Mouse (Mus musculus) ES-Bruce4 (cell line): ENCODE measurements around the gene Zscan26. TPM values are rescaled to one million over a fixed set of nuclear protein-coding genes. Genes with fewer than 3 reads are reported as not detected.

Source experiments
- H3K27ac ChIP-seq: 2 replicates; pipeline ENCODE4 v1.5.1; 2012; ENCODE audit warnings: low read length, inconsistent platforms; ENCODE audit not compliant: insufficient read depth
- H3K27me3 ChIP-seq: 2 replicates; pipeline ENCODE4 v1.6.1; 2012; ENCODE audit warnings: mild to moderate bottlenecking, low read length, inconsistent platforms; ENCODE audit not compliant: control insufficient read depth, poor library complexity, insufficient read depth, severe bottlenecking
- H3K36me3 ChIP-seq: 2 replicates; pipeline ENCODE4 v1.6.1; 2012; ENCODE audit warnings: inconsistent platforms, mild to moderate bottlenecking, low read length, moderate library complexity; ENCODE audit not compliant: control insufficient read depth, poor library complexity, insufficient read depth, severe bottlenecking
- H3K4me1 ChIP-seq: one replicate; pipeline ENCODE4 v1.8.1; 2011; ENCODE audit warnings: low read length; ENCODE audit not compliant: control insufficient read depth, insufficient read depth
- H3K4me3 ChIP-seq: 2 replicates; pipeline ENCODE4 v1.5.1; 2011; ENCODE audit warnings: low read depth, mild to moderate bottlenecking, low read length
- H3K9ac ChIP-seq: 2 replicates; pipeline ENCODE4 v1.6.1; 2012; ENCODE audit warnings: low read depth, mild to moderate bottlenecking, inconsistent platforms; ENCODE audit not compliant: poor library complexity, severe bottlenecking
- H3K9me3 ChIP-seq: replicated peaks from 2 replicates; pipeline ENCODE4 v1.6.1; 2012; ENCODE audit warnings: mild to moderate bottlenecking, low read length, inconsistent platforms; ENCODE audit not compliant: control insufficient read depth, poor library complexity, insufficient read depth, severe bottlenecking
- CTCF ChIP-seq: IDR thresholded peaks from one replicate; pipeline ENCODE4 v1.8.1; 2011; ENCODE audit warnings: low read depth, low read length
- EP300 ChIP-seq: IDR thresholded peaks from 2 replicates; pipeline ENCODE4 v1.6.1; 2011; ENCODE audit warnings: low read depth, low read length; ENCODE audit not compliant: insufficient read depth
- POLR2A ChIP-seq: IDR thresholded peaks from one replicate; pipeline ENCODE4 v1.8.1; 2011; ENCODE audit warnings: low read length; ENCODE audit not compliant: insufficient read depth
- polyA plus RNA-seq: library from polyadenylated mRNA; stranded (reverse); fragments of >200 nt; gene quantifications from 2 replicates; pipeline ENCODE4 v1.2.4, GENCODE M21; 2011; ENCODE audit warnings: low read depth; ENCODE audit not compliant: missing spikeins, insufficient read depth, insufficient read length

The Zscan26 gene
- polyA plus RNA-seq, 1 experiment: 42.6 TPM

DNA sequence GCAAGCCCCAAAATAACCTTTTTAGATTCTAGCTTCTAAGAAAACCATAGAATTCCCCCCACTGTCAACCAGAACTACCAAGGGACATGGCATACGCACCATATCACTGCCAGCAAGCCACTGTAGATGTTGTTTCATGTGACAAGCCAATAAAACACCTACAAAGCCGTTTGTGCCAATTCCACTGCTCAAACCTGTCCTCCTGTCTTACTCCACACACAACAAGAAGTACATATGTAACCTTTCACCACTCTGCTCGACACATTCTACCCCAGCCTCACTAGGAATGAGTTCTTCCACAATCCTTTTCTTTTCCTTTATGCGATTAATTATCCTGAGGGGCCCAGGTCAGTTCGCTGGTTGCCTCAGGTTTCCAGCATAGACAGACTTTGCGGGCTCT, 57.9 kb downstream of the Zscan26 start:
- Histone ChIP-seq H3K4me1 (no peaks in the 10 kb centered on the region), H3K27ac (no peak overlapping the region), H3K9ac (no peak overlapping the region), H3K4me3 (no peak overlapping the region), H3K9me3 (no peaks in the 10 kb centered on the region), H3K36me3 (peaks cover 28% of the 10 kb centered on the region), H3K27me3 (no peaks in the 10 kb centered on the region)
- TF ChIP-seq POLR2A: no peak

DNA sequence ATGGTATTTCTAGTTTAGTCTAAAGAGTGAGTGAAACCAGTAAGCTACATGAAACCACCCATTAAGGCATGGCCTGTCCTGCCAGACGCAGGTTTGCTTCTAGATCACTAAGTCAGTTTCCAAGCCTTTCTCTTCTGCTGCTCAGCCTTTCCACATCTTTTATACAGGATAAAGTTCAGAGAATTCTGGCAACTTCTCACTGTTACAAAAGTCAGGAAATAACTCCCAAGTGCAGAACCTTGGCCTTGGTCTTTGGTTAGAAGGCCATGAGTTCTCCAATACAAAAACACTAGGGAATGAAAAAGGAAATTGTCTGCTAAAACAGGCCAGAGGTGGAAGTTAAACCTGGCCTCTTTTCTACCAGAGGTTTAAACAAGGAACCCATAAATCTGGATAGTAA, 58.3 kb downstream of the Zscan26 start:
- no peak overlapping the region for H3K4me3 ChIP-seq
- H3K9me3 ChIP-seq: no peaks in the 10 kb centered on the region
- H3K36me3 ChIP-seq: peaks cover 26% of the 10 kb centered on the region
- no peak for TF ChIP-seq EP300
- no peak for TF ChIP-seq CTCF
- no peak for TF ChIP-seq POLR2A
- H3K27ac ChIP-seq: no peak overlapping the region
- no peaks in the 10 kb centered on the region for H3K27me3 ChIP-seq
- H3K4me1 ChIP-seq: no peaks in the 10 kb centered on the region
- H3K9ac ChIP-seq: no peak overlapping the region

Other genes starting within 250 kb of the Zscan26 start
- gene Gpx5, start 161.0 kb downstream of the Zscan26 start, polyA plus RNA-seq: not detected in 2 replicates
- 1.2 and 2.2 TPM in 2 replicates for gene Gpx6, start 141.6 kb downstream of the Zscan26 start, polyA plus RNA-seq
- not detected in 2 replicates for gene Olfr1367, start 106.8 kb downstream of the Zscan26 start, polyA plus RNA-seq
- gene Zscan12, start 90.9 kb downstream of the Zscan26 start, polyA plus RNA-seq: 15.6 and 17.9 TPM in 2 replicates
- 38.5 and 40.1 TPM in 2 replicates for gene Zkscan3, start 51.0 kb downstream of the Zscan26 start, polyA plus RNA-seq
- 3.4 and 3.6 TPM in 2 replicates for gene Pgbd1, start 12.7 kb downstream of the Zscan26 start, polyA plus RNA-seq
- gene Nkapl, start 14.8 kb upstream of the Zscan26 start, polyA plus RNA-seq: 0.55 TPM in 1 of 2 replicates, not detected in the other
- 0.58 and 0.59 TPM in 2 replicates for gene Zkscan4, start 25.2 kb upstream of the Zscan26 start, polyA plus RNA-seq
- not detected in 2 replicates for gene Gm10065, start 25.7 kb upstream of the Zscan26 start, polyA plus RNA-seq
- gene AK157302, start 41.5 kb upstream of the Zscan26 start, polyA plus RNA-seq: 0.52 TPM in 1 of 2 replicates, not detected in the other
- gene Gm11273, start 47.7 kb upstream of the Zscan26 start, polyA plus RNA-seq: 3.2 and 7.4 TPM in 2 replicates
- gene Zkscan8, start 77.4 kb upstream of the Zscan26 start, polyA plus RNA-seq: 15.2 and 16.1 TPM in 2 replicates
- not detected in 2 replicates for gene Olfr1366, start 89.1 kb upstream of the Zscan26 start, polyA plus RNA-seq
- 0.15 and 0.23 TPM in 2 replicates for gene Olfr1535, start 106.2 kb upstream of the Zscan26 start, polyA plus RNA-seq
- gene Olfr1364, start 128.0 kb upstream of the Zscan26 start, polyA plus RNA-seq: not detected in 2 replicates
- gene Olfr1362, start 160.3 kb upstream of the Zscan26 start, polyA plus RNA-seq: not detected in 2 replicates
- gene Olfr11, start 188.8 kb upstream of the Zscan26 start, polyA plus RNA-seq: not detected in 2 replicates
- gene Olfr1361, start 209.7 kb upstream of the Zscan26 start, polyA plus RNA-seq: not detected in 2 replicates
- not detected in 2 replicates for gene Olfr1360, start 223.7 kb upstream of the Zscan26 start, polyA plus RNA-seq
- gene Olfr1359, start 244.4 kb upstream of the Zscan26 start, polyA plus RNA-seq: not detected in 2 replicates